Mouse (Mus musculus): ENCODE measurements at regions not wholly inside any gene's neighbourhood (a gene's known extent, or its start where the extent isn't known, plus 50 kb on each side); places are given as distances from the start of the nearest gene placed in this dataset.

DNA sequence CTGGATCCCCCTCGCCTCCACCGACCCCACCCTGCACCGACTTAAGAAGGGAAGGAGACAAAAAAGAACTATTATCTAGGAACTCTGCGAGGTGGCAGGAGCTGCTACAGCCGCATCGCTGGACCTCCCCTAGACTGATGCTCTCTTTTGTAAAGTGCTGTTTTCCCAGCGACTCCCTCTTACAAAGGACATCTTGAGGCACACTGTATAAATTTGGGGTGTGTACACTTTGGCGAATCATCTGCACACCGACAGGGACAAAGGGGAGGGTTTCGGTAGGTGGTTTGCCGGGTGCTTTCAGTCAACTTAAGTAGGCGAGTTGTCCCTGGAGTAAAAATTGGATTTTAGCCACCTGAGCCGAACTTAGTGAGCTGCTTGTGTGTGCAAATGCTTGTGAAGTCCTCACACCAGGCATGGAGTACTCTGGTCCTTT is 112.4 kb upstream of the Ubash3b start:
- Histone ChIP-seq H3K9ac (ENCODE audit: low read depth, low read length, severe bottlenecking) (peak overlapping the region; percentile 57), H3K4me3 (replicated peaks; ENCODE audit: low read length) (peak overlapping the region; percentile 38), H3K4me2 (replicated peaks; ENCODE audit: low read depth, low read length, severe bottlenecking) (peak overlapping the region; percentile 51), H3K9me3 (ENCODE audit: control insufficient read depth, low read length) (no peaks in the 10 kb centered on the region), H3K27me3 (ENCODE audit: control insufficient read depth, insufficient read depth, low read length) (no peaks in the 10 kb centered on the region), H3K4me1 (ENCODE audit: control insufficient read depth, insufficient read depth, low read length) (peaks cover 8% of the 10 kb centered on the region; the same call in 1 of the 2 replicates), H3K36me3 (ENCODE audit: control insufficient read depth, insufficient read depth, low read length) (no peaks in the 10 kb centered on the region), H3K27ac (replicated peaks; ENCODE audit: low read depth, low read length) (peak overlapping the region; percentile 86)
- WGBS: 10% methylated on average over 13 of the region's 13 CpGs
- TF ChIP-seq POLR2A (IDR thresholded peaks at IDR 0.05; ENCODE audit: borderline replicate concordance, extremely low read depth, insufficient read depth, insufficient read length): no peak
- peak; percentile 46 for ATAC-seq (ENCODE audit: low FRiP score, low read depth)
- DNase-seq (ENCODE audit: low spot score): no peak

DNA sequence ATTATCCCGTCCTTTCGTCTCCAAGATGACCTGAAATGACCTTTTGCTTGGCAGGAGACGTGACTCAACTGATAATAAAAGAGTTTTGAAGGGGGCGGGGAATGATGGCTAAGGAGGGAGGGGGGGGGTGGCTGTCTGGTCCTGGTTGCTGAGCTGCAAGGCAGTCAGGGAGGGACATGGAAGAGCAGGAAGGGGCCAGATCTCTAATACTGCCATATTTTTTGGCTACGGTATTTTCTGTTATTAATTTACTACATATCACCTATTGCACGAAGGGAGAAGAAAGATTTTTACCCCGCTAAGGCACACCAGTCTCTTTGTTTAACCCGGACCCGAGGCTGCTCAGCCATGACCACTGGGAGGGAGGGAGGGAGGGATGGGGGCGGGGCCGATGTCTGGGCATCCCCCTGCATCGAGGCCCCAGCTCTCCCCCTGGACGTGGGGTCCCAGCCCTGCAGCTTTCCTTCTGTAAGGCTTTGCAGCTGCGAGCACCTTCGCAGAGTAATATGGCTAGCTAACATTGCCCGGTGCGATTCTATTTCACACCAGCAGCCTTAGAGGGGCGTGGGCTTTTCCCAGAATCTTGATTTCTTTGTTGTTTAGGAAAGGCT is 111.8 kb upstream of the Ubash3b start:
- no peak for TF ChIP-seq POLR2A (IDR thresholded peaks at IDR 0.05; ENCODE audit: borderline replicate concordance, extremely low read depth, insufficient read depth, insufficient read length)

GRCm38 (mm10) chr9:41272596-41272995 is 111.1 kb upstream of the Ubash3b start:
- TF ChIP-seq POLR2A (IDR thresholded peaks at IDR 0.05; ENCODE audit: borderline replicate concordance, extremely low read depth, insufficient read depth, insufficient read length): no peak
- no peaks in the 10 kb centered on the region for H3K36me3 ChIP-seq (ENCODE audit: control insufficient read depth, insufficient read depth, low read length)
- no peak for ATAC-seq (ENCODE audit: low FRiP score, low read depth)
- peak overlapping the region; percentile 51 for H3K4me2 ChIP-seq (replicated peaks; ENCODE audit: low read depth, low read length, severe bottlenecking)
- H3K4me1 ChIP-seq (ENCODE audit: control insufficient read depth, insufficient read depth, low read length): peaks cover 8% of the 10 kb centered on the region; the same call in 1 of the 2 replicates
- WGBS: 17% methylated on average over 6 of the region's 6 CpGs
- H3K9me3 ChIP-seq (ENCODE audit: control insufficient read depth, low read length): no peaks in the 10 kb centered on the region
- H3K9ac ChIP-seq (ENCODE audit: low read depth, low read length, severe bottlenecking): peak overlapping the region; percentile 57
- H3K27ac ChIP-seq (replicated peaks; ENCODE audit: low read depth, low read length): peak overlapping the region; percentile 40
- H3K4me3 ChIP-seq (replicated peaks; ENCODE audit: low read length): peak overlapping the region; percentile 38
- DNase-seq (ENCODE audit: low spot score): no peak
- no peaks in the 10 kb centered on the region for H3K27me3 ChIP-seq (ENCODE audit: control insufficient read depth, insufficient read depth, low read length)

More for the DNA sequence above, 111.8 kb upstream of the Ubash3b start:
- peaks cover 8% of the 10 kb centered on the region; the same call in 1 of the 2 replicates for H3K4me1 ChIP-seq (ENCODE audit: control insufficient read depth, insufficient read depth, low read length)
- no peaks in the 10 kb centered on the region for H3K27me3 ChIP-seq (ENCODE audit: control insufficient read depth, insufficient read depth, low read length)
- WGBS: under 1% methylated on average over 18 of the region's 18 CpGs
- H3K27ac ChIP-seq (replicated peaks; ENCODE audit: low read depth, low read length): peak overlapping the region; percentile 86
- ATAC-seq (ENCODE audit: low FRiP score, low read depth) (peak; percentile 92), DNase-seq (ENCODE audit: low spot score) (peak; percentile 76)
- H3K9me3 ChIP-seq (ENCODE audit: control insufficient read depth, low read length): no peaks in the 10 kb centered on the region
- peak overlapping the region; percentile 38 for H3K4me3 ChIP-seq (replicated peaks; ENCODE audit: low read length)
- no peaks in the 10 kb centered on the region for H3K36me3 ChIP-seq (ENCODE audit: control insufficient read depth, insufficient read depth, low read length)
- H3K9ac ChIP-seq (ENCODE audit: low read depth, low read length, severe bottlenecking): peak overlapping the region; percentile 57
- peak overlapping the region; percentile 51 for H3K4me2 ChIP-seq (replicated peaks; ENCODE audit: low read depth, low read length, severe bottlenecking)

GRCm38 (mm10) chr9:41268112-41268511 is 106.6 kb upstream of the Ubash3b start:
- no peak for ATAC-seq (ENCODE audit: low FRiP score, low read depth)
- H3K27me3 ChIP-seq (ENCODE audit: control insufficient read depth, insufficient read depth, low read length): no peaks in the 10 kb centered on the region
- peaks cover 4% of the 10 kb centered on the region; the same call in 1 of the 2 replicates for H3K4me1 ChIP-seq (ENCODE audit: control insufficient read depth, insufficient read depth, low read length)
- H3K4me3 ChIP-seq (replicated peaks; ENCODE audit: low read length): no peak overlapping the region
- H3K4me2 ChIP-seq (replicated peaks; ENCODE audit: low read depth, low read length, severe bottlenecking): no peak overlapping the region
- no peak for DNase-seq (ENCODE audit: low spot score)
- H3K9ac ChIP-seq (ENCODE audit: low read depth, low read length, severe bottlenecking): no peak overlapping the region
- TF ChIP-seq POLR2A (IDR thresholded peaks at IDR 0.05; ENCODE audit: borderline replicate concordance, extremely low read depth, insufficient read depth, insufficient read length): no peak
- no peaks in the 10 kb centered on the region for H3K36me3 ChIP-seq (ENCODE audit: control insufficient read depth, insufficient read depth, low read length)
- H3K27ac ChIP-seq (replicated peaks; ENCODE audit: low read depth, low read length): no peak overlapping the region
- no peaks in the 10 kb centered on the region for H3K9me3 ChIP-seq (ENCODE audit: control insufficient read depth, low read length)
- 38% methylated on average over 3 of the region's 3 CpGs for WGBS

- 42% methylated on average over 6 of the region's 6 CpGs for WGBS
- Histone ChIP-seq H3K9ac (ENCODE audit: low read depth, low read length, severe bottlenecking) (peak overlapping the region; percentile 34; the same call in 1 of the 2 replicates), H3K9me3 (ENCODE audit: control insufficient read depth, low read length) (no peaks in the 10 kb centered on the region), H3K4me3 (replicated peaks; ENCODE audit: low read length) (no peak overlapping the region), H3K4me2 (replicated peaks; ENCODE audit: low read depth, low read length, severe bottlenecking) (no peak overlapping the region), H3K27ac (replicated peaks; ENCODE audit: low read depth, low read length) (no peak overlapping the region; the same call in 1 of the 2 replicates), H3K4me1 (ENCODE audit: control insufficient read depth, insufficient read depth, low read length) (no peaks in the 10 kb centered on the region), H3K27me3 (ENCODE audit: control insufficient read depth, insufficient read depth, low read length) (no peaks in the 10 kb centered on the region), H3K36me3 (ENCODE audit: control insufficient read depth, insufficient read depth, low read length) (no peaks in the 10 kb centered on the region)
- no peak for TF ChIP-seq POLR2A (IDR thresholded peaks at IDR 0.05; ENCODE audit: borderline replicate concordance, extremely low read depth, insufficient read depth, insufficient read length)
- DNase-seq (ENCODE audit: low spot score) (no peak), ATAC-seq (ENCODE audit: low FRiP score, low read depth) (no peak)
These were observed 103.0 kb upstream of the Ubash3b start for GRCm38 (mm10) chr9:41264485-41264884.

Data from limb, embryonic 14.5 days (tissue).